Mouse (Mus musculus): ENCODE results near the gene Mettl7a1. TPM values are rescaled to one million over a fixed set of nuclear protein-coding genes. Genes with fewer than 3 reads are reported as not detected.
"Not testable (repeated sequence)": the region's sequence is repeated elsewhere in the genome, so short reads cannot be mapped to it uniquely, and the experiment has no call there.

The Mettl7a1 gene
- polyA plus RNA-seq, 1 experiment from 2014 or later = 6.0 TPM

GRCm38 (mm10) chr15:100269776-100270175, 34.2 kb upstream of the Mettl7a1 start:
- Histone ChIP-seq H3K4me3 (ENCODE audit: low read length) (no peak overlapping the region), H3K4me2 (ENCODE audit: low read depth, low read length) (no peak overlapping the region), H3K27me3 (ENCODE audit: control insufficient read depth, insufficient read depth, low read length) (no peaks in the 10 kb centered on the region), H3K36me3 (ENCODE audit: control insufficient read depth, insufficient read depth) (no peaks in the 10 kb centered on the region), H3K4me1 (ENCODE audit: control insufficient read depth, insufficient read depth, low read length) (no peaks in the 10 kb centered on the region), H3K9me3 (replicated peaks; ENCODE audit: control insufficient read depth, low read length) (no peaks in the 10 kb centered on the region; the same call in 1 of the 2 replicates), H3K9ac (ENCODE audit: low read length) (no peak overlapping the region), H3K27ac (ENCODE audit: low read length) (no peak overlapping the region)
- no peak for ATAC-seq (replicated peaks; ENCODE audit: extremely low read depth, insufficient read depth, low FRiP score)
- WGBS = 28% methylated on average over 9 of the region's 9 CpGs

- H3K27ac ChIP-seq (ENCODE audit: low read length); H3K4me2 ChIP-seq (ENCODE audit: low read depth, low read length); H3K9ac ChIP-seq (ENCODE audit: low read length); H3K4me1 ChIP-seq (ENCODE audit: control insufficient read depth, insufficient read depth, low read length); H3K9me3 ChIP-seq (replicated peaks; ENCODE audit: control insufficient read depth, low read length); H3K27me3 ChIP-seq (ENCODE audit: control insufficient read depth, insufficient read depth, low read length); H3K4me3 ChIP-seq (ENCODE audit: low read length); ATAC-seq (replicated peaks; ENCODE audit: extremely low read depth, insufficient read depth, low FRiP score); H3K36me3 ChIP-seq (ENCODE audit: control insufficient read depth, insufficient read depth): not testable (repeated sequence)
- 45% methylated on average over 7 of the region's 7 CpGs for WGBS
These were observed 33.3 kb upstream of the Mettl7a1 start for GRCm38 (mm10) chr15:100270609-100271008.

DNA sequence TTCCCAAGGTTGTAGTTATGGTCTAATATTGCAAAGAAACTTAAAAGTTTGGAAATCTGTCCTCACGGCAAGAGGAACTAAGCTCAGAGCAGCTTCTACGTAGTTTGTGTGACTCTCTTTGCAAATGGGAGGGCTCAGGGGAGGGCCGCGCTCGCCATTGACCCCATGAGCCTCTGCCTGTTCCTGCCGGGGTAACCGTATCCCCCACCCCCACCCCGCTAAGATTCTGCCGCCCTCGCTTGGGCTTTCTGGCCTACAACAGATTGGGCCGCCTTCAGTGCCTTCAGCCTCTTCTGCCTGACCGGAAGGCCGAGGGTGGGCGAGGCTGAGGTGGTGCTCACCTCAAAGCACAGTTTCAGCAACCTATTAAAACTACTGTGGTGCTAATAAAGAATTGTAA, 32.5 kb upstream of the Mettl7a1 start:
- H3K4me1 ChIP-seq (ENCODE audit: control insufficient read depth, insufficient read depth, low read length) = no peaks in the 10 kb centered on the region
- 73% methylated on average over 14 of the region's 14 CpGs for WGBS
- no peaks in the 10 kb centered on the region for H3K27me3 ChIP-seq (ENCODE audit: control insufficient read depth, insufficient read depth, low read length)
- H3K4me3 ChIP-seq (ENCODE audit: low read length) = no peak overlapping the region
- H3K9ac ChIP-seq (ENCODE audit: low read length) = no peak overlapping the region
- no peaks in the 10 kb centered on the region for H3K36me3 ChIP-seq (ENCODE audit: control insufficient read depth, insufficient read depth)
- ATAC-seq (replicated peaks; ENCODE audit: extremely low read depth, insufficient read depth, low FRiP score) = no peak
- H3K4me2 ChIP-seq (ENCODE audit: low read depth, low read length) = no peak overlapping the region
- no peak overlapping the region for H3K27ac ChIP-seq (ENCODE audit: low read length)
- H3K9me3 ChIP-seq (replicated peaks; ENCODE audit: control insufficient read depth, low read length) = no peaks in the 10 kb centered on the region; the same call in 1 of the 2 replicates

DNA sequence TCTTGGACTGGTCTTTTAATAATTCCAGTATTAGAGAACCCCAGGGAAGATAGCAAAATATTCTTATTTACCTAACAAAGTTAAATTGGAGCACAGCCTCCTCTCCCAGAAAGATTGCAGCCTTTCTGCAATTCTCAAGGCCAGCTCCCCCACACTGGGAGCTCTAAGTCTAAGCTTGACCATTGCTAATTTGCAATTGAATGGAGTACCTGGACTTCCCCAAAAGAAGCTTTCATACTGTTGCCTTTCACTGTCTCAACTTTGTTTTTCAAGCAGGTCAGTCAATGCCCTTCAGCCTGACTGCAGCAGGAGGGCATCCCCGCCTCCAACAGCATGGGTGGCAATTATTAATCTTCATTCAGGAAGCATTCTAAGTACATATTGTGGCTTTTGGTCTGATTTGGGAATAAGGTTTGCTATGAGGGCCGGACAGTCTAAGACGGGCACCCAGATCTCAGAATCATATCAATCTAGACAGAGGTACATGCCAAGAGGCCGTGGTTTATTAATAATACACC, 30.1 kb upstream of the Mettl7a1 start:
- not testable (repeated sequence) for H3K27me3 ChIP-seq (ENCODE audit: control insufficient read depth, insufficient read depth, low read length); H3K4me2 ChIP-seq (ENCODE audit: low read depth, low read length); H3K27ac ChIP-seq (ENCODE audit: low read length); H3K4me1 ChIP-seq (ENCODE audit: control insufficient read depth, insufficient read depth, low read length); ATAC-seq (replicated peaks; ENCODE audit: extremely low read depth, insufficient read depth, low FRiP score); H3K9me3 ChIP-seq (replicated peaks; ENCODE audit: control insufficient read depth, low read length); H3K36me3 ChIP-seq (ENCODE audit: control insufficient read depth, insufficient read depth); H3K4me3 ChIP-seq (ENCODE audit: low read length); H3K9ac ChIP-seq (ENCODE audit: low read length)
- 88% methylated on average over 4 of the region's 4 CpGs for WGBS

GRCm38 (mm10) chr15:100274790-100275559, 29.0 kb upstream of the Mettl7a1 start:
- no peak overlapping the region for H3K4me3 ChIP-seq (ENCODE audit: low read length)
- 86% methylated on average over 7 of the region's 7 CpGs for WGBS
- no peaks in the 10 kb centered on the region for H3K36me3 ChIP-seq (ENCODE audit: control insufficient read depth, insufficient read depth)
- no peaks in the 10 kb centered on the region for H3K4me1 ChIP-seq (ENCODE audit: control insufficient read depth, insufficient read depth, low read length)
- no peak for ATAC-seq (replicated peaks; ENCODE audit: extremely low read depth, insufficient read depth, low FRiP score)
- no peak overlapping the region for H3K4me2 ChIP-seq (ENCODE audit: low read depth, low read length)
- no peaks in the 10 kb centered on the region for H3K27me3 ChIP-seq (ENCODE audit: control insufficient read depth, insufficient read depth, low read length)
- H3K27ac ChIP-seq (ENCODE audit: low read length) = no peak overlapping the region
- no peak overlapping the region for H3K9ac ChIP-seq (ENCODE audit: low read length)
- H3K9me3 ChIP-seq (replicated peaks; ENCODE audit: control insufficient read depth, low read length) = no peaks in the 10 kb centered on the region; the same call in 1 of the 2 replicates

DNA sequence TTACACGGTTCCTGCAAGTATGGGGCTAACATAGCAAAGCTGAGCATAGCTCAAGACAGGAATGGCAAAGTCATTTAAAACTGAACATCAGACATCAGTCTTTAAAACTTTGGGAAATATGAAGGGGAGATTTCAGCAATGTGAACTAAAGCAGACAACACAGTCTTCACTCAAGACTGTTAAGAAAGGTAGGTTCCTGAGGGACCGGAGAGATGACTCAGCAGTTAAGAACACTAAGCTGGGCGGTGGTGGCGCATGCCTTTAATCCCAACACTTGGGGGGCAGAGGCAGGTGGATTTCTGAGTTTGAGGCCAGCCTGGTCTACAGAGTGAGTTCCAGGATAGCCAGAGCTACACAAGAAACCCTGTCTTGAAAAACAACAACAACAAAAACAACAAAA, 27.5 kb upstream of the Mettl7a1 start:
- Histone ChIP-seq H3K27me3 (ENCODE audit: control insufficient read depth, insufficient read depth, low read length) (no peaks in the 10 kb centered on the region), H3K4me1 (ENCODE audit: control insufficient read depth, insufficient read depth, low read length) (no peaks in the 10 kb centered on the region), H3K4me3 (ENCODE audit: low read length) (no peak overlapping the region), H3K9me3 (replicated peaks; ENCODE audit: control insufficient read depth, low read length) (no peaks in the 10 kb centered on the region; the same call in 1 of the 2 replicates), H3K36me3 (ENCODE audit: control insufficient read depth, insufficient read depth) (no peaks in the 10 kb centered on the region), H3K27ac (ENCODE audit: low read length) (no peak overlapping the region), H3K4me2 (ENCODE audit: low read depth, low read length) (no peak overlapping the region), H3K9ac (ENCODE audit: low read length) (no peak overlapping the region)
- ATAC-seq (replicated peaks; ENCODE audit: extremely low read depth, insufficient read depth, low FRiP score) = no peak
- 90% methylated on average over 4 of the region's 4 CpGs for WGBS

DNA sequence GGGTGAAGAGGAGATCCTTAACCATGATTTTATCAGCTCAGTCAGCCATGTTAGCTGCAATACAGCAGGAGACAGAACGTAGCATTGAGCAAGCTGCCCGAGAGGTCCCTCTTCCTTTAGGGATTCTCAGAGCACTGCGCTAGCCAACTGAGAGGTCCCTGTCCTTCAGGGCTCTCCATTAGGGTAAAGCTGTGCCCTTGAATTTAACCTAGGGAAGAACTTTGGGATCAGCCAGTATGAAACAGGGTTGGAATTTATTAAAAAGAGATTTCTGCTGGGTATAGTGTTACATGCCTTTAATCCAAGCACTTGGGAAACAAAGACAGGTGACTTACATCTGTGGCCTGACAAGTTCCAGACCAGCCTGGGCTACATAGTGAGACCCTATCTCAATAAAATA, 26.4 kb upstream of the Mettl7a1 start:
- Histone ChIP-seq H3K27me3 (ENCODE audit: control insufficient read depth, insufficient read depth, low read length) (no peaks in the 10 kb centered on the region), H3K9ac (ENCODE audit: low read length) (no peak overlapping the region), H3K4me3 (ENCODE audit: low read length) (no peak overlapping the region), H3K27ac (ENCODE audit: low read length) (no peak overlapping the region), H3K9me3 (replicated peaks; ENCODE audit: control insufficient read depth, low read length) (no peaks in the 10 kb centered on the region; the same call in 1 of the 2 replicates), H3K4me1 (ENCODE audit: control insufficient read depth, insufficient read depth, low read length) (no peaks in the 10 kb centered on the region), H3K4me2 (ENCODE audit: low read depth, low read length) (no peak overlapping the region), H3K36me3 (ENCODE audit: control insufficient read depth, insufficient read depth) (no peaks in the 10 kb centered on the region)
- 84% methylated on average over 3 of the region's 3 CpGs for WGBS
- no peak for ATAC-seq (replicated peaks; ENCODE audit: extremely low read depth, insufficient read depth, low FRiP score)

DNA sequence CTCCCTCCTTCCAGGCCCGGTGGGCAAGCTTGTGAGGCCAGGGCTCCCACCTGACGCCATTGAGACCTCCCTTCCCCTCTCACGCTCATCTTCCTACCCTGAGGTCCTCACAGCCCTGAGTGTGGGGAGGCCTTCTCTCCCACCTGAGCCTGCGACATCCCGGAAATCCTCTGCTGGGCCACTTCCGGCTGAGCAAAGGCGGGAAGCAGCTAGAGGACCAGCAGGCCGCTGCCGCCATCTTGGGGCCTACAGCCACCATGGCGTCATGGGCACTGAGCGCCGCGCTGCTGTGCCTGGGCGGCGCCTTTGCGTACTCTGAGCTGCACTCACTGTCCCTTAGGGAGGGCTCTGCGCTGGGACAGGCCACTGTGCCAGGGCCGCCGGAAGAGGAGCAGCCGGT, 23.3 kb upstream of the Mettl7a1 start, which contains the start of gene Tmprss12:
TSS of gene Tmprss12 (plus strand) at position 212 of the 400 bp plus-strand sequence.
- no peak within 1 kb of the TSS for H3K27ac ChIP-seq (ENCODE audit: low read length)
- H3K27me3 ChIP-seq (ENCODE audit: control insufficient read depth, insufficient read depth, low read length) = no peaks in the 10 kb centered on the region
- no peaks in the 10 kb centered on the region for H3K4me1 ChIP-seq (ENCODE audit: control insufficient read depth, insufficient read depth, low read length)
- ATAC-seq (replicated peaks; ENCODE audit: extremely low read depth, insufficient read depth, low FRiP score) = no peak
- H3K9me3 ChIP-seq (replicated peaks; ENCODE audit: control insufficient read depth, low read length) = no peaks in the 10 kb centered on the region
- H3K4me2 ChIP-seq (ENCODE audit: low read depth, low read length) = no peak within 1 kb of the TSS
- H3K9ac ChIP-seq (ENCODE audit: low read length) = no peak within 1 kb of the TSS
- H3K4me3 ChIP-seq (ENCODE audit: low read length) = no peak within 1 kb of the TSS
- no peaks in the 10 kb centered on the region for H3K36me3 ChIP-seq (ENCODE audit: control insufficient read depth, insufficient read depth)
- 94% methylated on average over 20 of the region's 20 CpGs for WGBS

DNA sequence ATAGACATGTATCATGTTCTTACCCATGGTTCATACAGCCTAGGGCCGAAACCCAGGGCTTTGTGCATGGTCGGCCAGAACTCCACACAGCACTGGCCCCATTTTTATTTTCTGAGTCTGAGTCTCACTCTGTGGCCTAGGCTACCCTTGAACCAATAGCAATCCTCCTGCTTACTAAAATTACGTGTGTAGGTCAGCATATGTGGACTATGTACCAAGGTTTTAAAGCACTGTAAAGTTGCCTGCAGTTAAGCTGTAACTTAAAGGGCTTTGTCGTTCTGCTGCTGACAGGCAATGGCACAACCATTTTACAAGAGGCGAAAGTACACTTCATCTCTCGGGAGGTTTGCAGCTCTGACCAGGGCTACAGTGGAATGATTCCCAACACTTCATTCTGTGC, 15.0 kb upstream of the Mettl7a1 start:
- no peaks in the 10 kb centered on the region for H3K27me3 ChIP-seq (ENCODE audit: control insufficient read depth, insufficient read depth, low read length)
- H3K4me2 ChIP-seq (ENCODE audit: low read depth, low read length) = no peak overlapping the region
- H3K9me3 ChIP-seq (replicated peaks; ENCODE audit: control insufficient read depth, low read length) = no peaks in the 10 kb centered on the region
- no peak overlapping the region for H3K9ac ChIP-seq (ENCODE audit: low read length)
- no peak for ATAC-seq (replicated peaks; ENCODE audit: extremely low read depth, insufficient read depth, low FRiP score)
- 91% methylated on average over 6 of the region's 6 CpGs for WGBS
- no peaks in the 10 kb centered on the region for H3K36me3 ChIP-seq (ENCODE audit: control insufficient read depth, insufficient read depth)
- no peaks in the 10 kb centered on the region for H3K4me1 ChIP-seq (ENCODE audit: control insufficient read depth, insufficient read depth, low read length)
- H3K4me3 ChIP-seq (ENCODE audit: low read length) = no peak overlapping the region
- H3K27ac ChIP-seq (ENCODE audit: low read length) = no peak overlapping the region

Measured in heart, embryonic 16.5 days (tissue).